ENCODE assay signal across 11 mouse cellular contexts in the genomic region with DNA sequence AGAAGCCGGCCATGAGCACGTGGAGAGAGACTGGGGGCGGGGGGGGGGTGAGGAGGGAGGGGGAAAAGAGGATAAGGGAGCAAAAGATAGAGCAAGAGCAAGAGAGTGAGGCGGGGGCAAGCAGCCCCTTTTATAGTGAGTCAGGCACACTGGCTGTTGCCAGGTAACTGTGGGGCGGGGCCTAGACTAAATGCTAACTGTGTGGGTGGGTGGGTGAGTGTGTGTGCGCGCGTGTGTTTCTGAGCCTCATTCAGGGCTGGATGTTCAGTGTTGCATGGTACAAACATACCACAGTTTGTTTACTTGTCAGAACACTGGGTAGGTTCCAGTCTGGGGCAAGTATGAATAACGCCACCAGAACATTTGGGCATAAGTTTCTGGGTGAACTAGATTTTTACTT. TPM values are rescaled to one million over a fixed set of nuclear protein-coding genes. Genes with fewer than 3 reads are reported as not detected.
DNase-seq lines count a peak whose midpoint lies in the region; ATAC-seq lines count a peak whose summit lies in the region.
"Had no signal": no experiment of that assay in that cellular context is flagged by ENCODE, and none has a peak within 500 bp of the region (broad histone marks: within the 10 kb centered on the region; RNA-seq: fewer than 3 reads in every experiment).

No protein-coding gene starts in this region.

- H3K36me3 ChIP-seq in hindbrain, embryonic 11.5 days (ENCODE audit: control insufficient read depth, insufficient read depth, low read length): no peaks in the 10 kb centered on the region
- no peaks in the 10 kb centered on the region for H3K36me3 ChIP-seq in hindbrain, embryonic 12.5 days
- H3K36me3 ChIP-seq in neural tube, embryonic 12.5 days: no peaks in the 10 kb centered on the region
- no peaks in the 10 kb centered on the region for H3K36me3 ChIP-seq in neural tube, embryonic 15.5 days
- no peaks in the 10 kb centered on the region for H3K36me3 ChIP-seq in hindbrain, embryonic 16.5 days (ENCODE audit: control insufficient read depth, insufficient read depth, low read length)
- no peaks in the 10 kb centered on the region for H3K36me3 ChIP-seq in intestine, embryonic 15.5 days
- H3K36me3 ChIP-seq: embryonic facial prominence, embryonic 13.5 days had no signal

- no peak overlapping the region for H3K9ac ChIP-seq in hindbrain, embryonic 11.5 days (ENCODE audit: low read depth, low read length)
- no peak overlapping the region for H3K9ac ChIP-seq in hindbrain, embryonic 12.5 days
- H3K9ac ChIP-seq in neural tube, embryonic 12.5 days: no peak overlapping the region
- no peak overlapping the region for H3K9ac ChIP-seq in neural tube, embryonic 15.5 days (replicated peaks)
- no peak overlapping the region for H3K9ac ChIP-seq in hindbrain, embryonic 16.5 days (ENCODE audit: low read depth, low read length)
- H3K9ac ChIP-seq in intestine, embryonic 15.5 days: no peak overlapping the region
- H3K9ac ChIP-seq: embryonic facial prominence, embryonic 13.5 days had no signal

- H3K9me3 ChIP-seq in hindbrain, embryonic 11.5 days (ENCODE audit: control insufficient read depth, low read length): no peaks in the 10 kb centered on the region
- H3K9me3 ChIP-seq in hindbrain, embryonic 12.5 days (replicated peaks): no peaks in the 10 kb centered on the region
- H3K9me3 ChIP-seq in neural tube, embryonic 12.5 days: no peaks in the 10 kb centered on the region
- no peaks in the 10 kb centered on the region for H3K9me3 ChIP-seq in neural tube, embryonic 15.5 days (replicated peaks)
- no peaks in the 10 kb centered on the region for H3K9me3 ChIP-seq in hindbrain, embryonic 16.5 days (ENCODE audit: control insufficient read depth, low read length)
- H3K9me3 ChIP-seq in intestine, embryonic 15.5 days: no peaks in the 10 kb centered on the region
- H3K9me3 ChIP-seq: embryonic facial prominence, embryonic 13.5 days had no signal

- H3K4me2 ChIP-seq in hindbrain, embryonic 11.5 days (replicated peaks; ENCODE audit: low read depth, low read length): no peak overlapping the region
- H3K4me2 ChIP-seq in hindbrain, embryonic 12.5 days (replicated peaks): no peak overlapping the region
- H3K4me2 ChIP-seq in neural tube, embryonic 12.5 days (replicated peaks): no peak overlapping the region
- H3K4me2 ChIP-seq in neural tube, embryonic 15.5 days: no peak overlapping the region
- no peak overlapping the region for H3K4me2 ChIP-seq in hindbrain, embryonic 16.5 days (ENCODE audit: low read length)
- no peak overlapping the region for H3K4me2 ChIP-seq in intestine, embryonic 15.5 days (replicated peaks)
- H3K4me2 ChIP-seq: embryonic facial prominence, embryonic 13.5 days had no signal

- no peaks in the 10 kb centered on the region for H3K27me3 ChIP-seq in hindbrain, embryonic 11.5 days (ENCODE audit: control insufficient read depth, insufficient read depth, low read length)
- no peaks in the 10 kb centered on the region for H3K27me3 ChIP-seq in hindbrain, embryonic 12.5 days
- no peaks in the 10 kb centered on the region for H3K27me3 ChIP-seq in neural tube, embryonic 12.5 days (replicated peaks)
- no peaks in the 10 kb centered on the region for H3K27me3 ChIP-seq in neural tube, embryonic 15.5 days (replicated peaks)
- H3K27me3 ChIP-seq in hindbrain, embryonic 16.5 days (replicated peaks; ENCODE audit: control insufficient read depth, insufficient read depth, low read length): no peaks in the 10 kb centered on the region
- no peaks in the 10 kb centered on the region for H3K27me3 ChIP-seq in intestine, embryonic 15.5 days (replicated peaks)
- H3K27me3 ChIP-seq: embryonic facial prominence, embryonic 13.5 days had no signal

- ATAC-seq in hindbrain, embryonic 11.5 days (ENCODE audit: low FRiP score): no peak
- no peak for ATAC-seq in hindbrain, embryonic 12.5 days (ENCODE audit: low FRiP score)
- ATAC-seq in neural tube, embryonic 12.5 days (ENCODE audit: low FRiP score, low read depth): peak; percentile 63; the same call in 1 of the 2 replicates
- no peak for ATAC-seq in neural tube, embryonic 15.5 days (ENCODE audit: low FRiP score)
- peak; percentile 58; the same call in 1 of the 2 replicates for ATAC-seq in hindbrain, embryonic 16.5 days
- ATAC-seq in intestine, embryonic 15.5 days: no peak

- H3K4me1 ChIP-seq in hindbrain, embryonic 11.5 days (replicated peaks; ENCODE audit: control insufficient read depth, insufficient read depth, low read length): no peaks in the 10 kb centered on the region
- peaks cover 6% of the 10 kb centered on the region; the same call in 1 of the 2 replicates for H3K4me1 ChIP-seq in hindbrain, embryonic 12.5 days
- peaks cover 3% of the 10 kb centered on the region; the same call in 1 of the 2 replicates for H3K4me1 ChIP-seq in neural tube, embryonic 12.5 days
- 0 out of 2 replicates have a peak, but pooled peaks cover 8% of the 10 kb centered on the region for H3K4me1 ChIP-seq in neural tube, embryonic 15.5 days
- no peaks in the 10 kb centered on the region; the same call in 1 of the 2 replicates for H3K4me1 ChIP-seq in hindbrain, embryonic 16.5 days (ENCODE audit: control insufficient read depth, insufficient read depth, low read depth, low read length)
- no peaks in the 10 kb centered on the region for H3K4me1 ChIP-seq in intestine, embryonic 15.5 days (replicated peaks)

- peak; percentile 32 for DNase-seq in hindbrain, embryonic 11.5 days (ENCODE audit: low spot score)
- peak; percentile 56 for DNase-seq in thymus, postnatal 0 days (ENCODE audit: low spot score)
- no peak for DNase-seq in cerebellum, postnatal 25 days
- DNase-seq: adrenal gland, postnatal 14 days; layer of hippocampus, postnatal 36 days had no signal

- 54% methylated on average over 8 of the region's 9 CpGs for WGBS in hindbrain, embryonic 11.5 days
- WGBS in hindbrain, embryonic 12.5 days: 45% methylated on average over 8 of the region's 9 CpGs
- WGBS in neural tube, embryonic 12.5 days: 47% methylated on average over 9 of the region's 9 CpGs
- WGBS in neural tube, embryonic 15.5 days: 46% methylated on average over 9 of the region's 9 CpGs
- WGBS in hindbrain, embryonic 16.5 days: 35% methylated on average over 9 of the region's 9 CpGs
- WGBS in intestine, embryonic 15.5 days: 49% methylated on average over 9 of the region's 9 CpGs

- H3K4me3 ChIP-seq in hindbrain, embryonic 11.5 days (ENCODE audit: low read depth, low read length): no peak overlapping the region
- H3K4me3 ChIP-seq in hindbrain, embryonic 12.5 days: no peak overlapping the region
- H3K4me3 ChIP-seq in neural tube, embryonic 12.5 days: no peak overlapping the region
- no peak overlapping the region for H3K4me3 ChIP-seq in neural tube, embryonic 15.5 days (replicated peaks)
- H3K4me3 ChIP-seq in hindbrain, embryonic 16.5 days (ENCODE audit: low read length): no peak overlapping the region
- H3K4me3 ChIP-seq in intestine, embryonic 15.5 days (replicated peaks): no peak overlapping the region
- H3K4me3 ChIP-seq: embryonic facial prominence, embryonic 13.5 days had no signal

- no peak overlapping the region for H3K27ac ChIP-seq in hindbrain, embryonic 11.5 days (ENCODE audit: low read depth, low read length)
- H3K27ac ChIP-seq in hindbrain, embryonic 12.5 days: no peak overlapping the region
- no peak overlapping the region for H3K27ac ChIP-seq in neural tube, embryonic 12.5 days
- no peak overlapping the region for H3K27ac ChIP-seq in neural tube, embryonic 15.5 days (replicated peaks)
- H3K27ac ChIP-seq in hindbrain, embryonic 16.5 days (ENCODE audit: low read depth, low read length): no peak overlapping the region
- no peak overlapping the region for H3K27ac ChIP-seq in intestine, embryonic 15.5 days

RNA-seq across cellular contexts. Expression of a gene that starts 5.2 kb away (rescaled TPM):
- 34.2 and 37.3 TPM in 2 replicates for polyA plus RNA-seq in hindbrain, embryonic 11.5 days (2014; fragmentation: Nextera tagmentation; extraction: Ambion mirVana)
- polyA plus RNA-seq in hindbrain, embryonic 12.5 days (2016; fragmentation: Nextera tagmentation; extraction: Ambion mirVana): 27.7 and 29.0 TPM in 2 replicates
- 21.6 and 22.7 TPM in 2 replicates for polyA plus RNA-seq in neural tube, embryonic 12.5 days (2016; fragmentation: Nextera tagmentation; extraction: Ambion mirVana)
- 13.8 and 95.4 TPM in 2 replicates for polyA plus RNA-seq in neural tube, embryonic 15.5 days (2015; fragmentation: Nextera tagmentation; extraction: Ambion mirVana)
- polyA plus RNA-seq in hindbrain, embryonic 16.5 days (2015; fragmentation: Nextera tagmentation; extraction: Ambion mirVana): 14.9 and 22.0 TPM in 2 replicates
- 966 and 1,117 TPM in 2 replicates for polyA plus RNA-seq in thymus, postnatal 0 days (2015; fragmentation: Nextera tagmentation; extraction: Ambion mirVana)
- 44.5 and 47.8 TPM in 2 replicates for polyA plus RNA-seq in intestine, embryonic 15.5 days (2015; fragmentation: Nextera tagmentation; extraction: Ambion mirVana)

RNA-seq across cellular contexts. Expression of a gene that starts 23.3 kb away (rescaled TPM):
- polyA plus RNA-seq in hindbrain, embryonic 11.5 days (2014; fragmentation: Nextera tagmentation; extraction: Ambion mirVana): not detected in 2 replicates
- not detected in 2 replicates for polyA plus RNA-seq in hindbrain, embryonic 12.5 days (2016; fragmentation: Nextera tagmentation; extraction: Ambion mirVana)
- polyA plus RNA-seq in neural tube, embryonic 12.5 days (2016; fragmentation: Nextera tagmentation; extraction: Ambion mirVana): not detected in 2 replicates
- polyA plus RNA-seq in neural tube, embryonic 15.5 days (2015; fragmentation: Nextera tagmentation; extraction: Ambion mirVana): 0.33 TPM in 1 of 2 replicates, not detected in the other
- polyA plus RNA-seq in hindbrain, embryonic 16.5 days (2015; fragmentation: Nextera tagmentation; extraction: Ambion mirVana): 0.05 and 0.09 TPM in 2 replicates
- polyA plus RNA-seq in thymus, postnatal 0 days (2015; fragmentation: Nextera tagmentation; extraction: Ambion mirVana): 0.75 and 0.89 TPM in 2 replicates
- not detected in 2 replicates for polyA plus RNA-seq in intestine, embryonic 15.5 days (2015; fragmentation: Nextera tagmentation; extraction: Ambion mirVana)
- polyA plus RNA-seq: embryonic facial prominence, embryonic 13.5 days had no signal

RNA-seq across cellular contexts. Expression of a gene that starts 25.0 kb away (rescaled TPM):
- 0.34 TPM in 1 of 2 replicates, not detected in the other for polyA plus RNA-seq in hindbrain, embryonic 11.5 days (2014; fragmentation: Nextera tagmentation; extraction: Ambion mirVana)
- not detected in 2 replicates for polyA plus RNA-seq in hindbrain, embryonic 12.5 days (2016; fragmentation: Nextera tagmentation; extraction: Ambion mirVana)
- not detected in 2 replicates for polyA plus RNA-seq in neural tube, embryonic 12.5 days (2016; fragmentation: Nextera tagmentation; extraction: Ambion mirVana)
- polyA plus RNA-seq in neural tube, embryonic 15.5 days (2015; fragmentation: Nextera tagmentation; extraction: Ambion mirVana): 0.82 TPM in 1 of 2 replicates, not detected in the other
- polyA plus RNA-seq in hindbrain, embryonic 16.5 days (2015; fragmentation: Nextera tagmentation; extraction: Ambion mirVana): 0.15 TPM in 1 of 2 replicates, not detected in the other
- polyA plus RNA-seq in thymus, postnatal 0 days (2015; fragmentation: Nextera tagmentation; extraction: Ambion mirVana): 0.72 and 1.1 TPM in 2 replicates
- 14.6 and 37.0 TPM in 2 replicates for polyA plus RNA-seq in intestine, embryonic 15.5 days (2015; fragmentation: Nextera tagmentation; extraction: Ambion mirVana)

Comparison
In these comparisons a context has a peak if more than half of its experiments do, and no peak if none do; other contexts are left out.
1. ATAC-seq: peak in neural tube, embryonic 12.5 days (single experiment) and hindbrain, embryonic 16.5 days (single experiment); none in hindbrain, embryonic 11.5 days (single experiment), hindbrain, embryonic 12.5 days (single experiment), neural tube, embryonic 15.5 days (single experiment) and intestine, embryonic 15.5 days (single experiment).
2. DNase-seq: peak in hindbrain, embryonic 11.5 days (single experiment) and thymus, postnatal 0 days (single experiment); none in cerebellum, postnatal 25 days (0 of 2).
3. RNA of a gene that starts 5.2 kb away (polyA plus RNA-seq): 966 to 1,117 TPM in thymus, postnatal 0 days; 44.5 to 47.8 TPM in intestine, embryonic 15.5 days, 34.2 to 37.3 TPM in hindbrain, embryonic 11.5 days, 27.7 to 29.0 TPM in hindbrain, embryonic 12.5 days, 21.6 to 22.7 TPM in neural tube, embryonic 12.5 days, 14.9 to 22.0 TPM in hindbrain, embryonic 16.5 days and 13.8 to 95.4 TPM in neural tube, embryonic 15.5 days; every median in the first group is over 10 times any median in the second.